Mouse (Mus musculus): Measurements from ENCODE around the gene Ptprn2. TPM values are rescaled to one million over a fixed set of nuclear protein-coding genes. Genes with fewer than 3 reads are reported as not detected.

The Ptprn2 gene
- polyA plus RNA-seq, 1 experiment = 0.37 TPM

DNA sequence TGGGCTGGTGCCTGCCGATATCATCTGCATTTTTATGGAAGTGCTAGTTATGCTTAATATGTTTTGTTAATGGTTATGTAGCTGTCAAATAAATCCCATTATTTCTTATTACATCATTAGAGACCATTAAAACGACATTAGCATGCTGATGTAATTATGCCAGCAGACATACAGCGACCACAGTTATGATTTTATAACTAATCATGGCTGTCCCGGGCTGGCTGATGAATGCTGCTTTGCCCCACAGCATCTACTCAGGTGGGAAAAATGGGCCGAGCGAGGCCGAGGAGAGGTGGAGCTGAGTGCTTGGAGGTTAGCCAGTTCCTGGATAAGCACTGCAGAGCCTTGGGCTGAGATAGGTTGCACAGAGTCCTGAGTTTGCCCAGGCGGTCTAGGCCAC lies 407.1 kb downstream of the Ptprn2 start:
- H3K9ac ChIP-seq (ENCODE audit: low read depth, poor library complexity, severe bottlenecking) = no peak overlapping the region
- no peaks in the 10 kb centered on the region for H3K36me3 ChIP-seq (ENCODE audit: control insufficient read depth, insufficient read depth, low read length, poor library complexity, severe bottlenecking)
- H3K27ac ChIP-seq (ENCODE audit: insufficient read depth, low read length) = no peak overlapping the region
- peaks cover 2% of the 10 kb centered on the region for H3K4me1 ChIP-seq (ENCODE audit: control insufficient read depth, insufficient read depth, low read length)
- TF ChIP-seq POLR2A (IDR thresholded peaks at IDR 0.05; ENCODE audit: insufficient read depth, low read length) (no peak), CTCF (IDR thresholded peaks at IDR 0.05; ENCODE audit: low read depth, low read length) (no peak), EP300 (IDR thresholded peaks at IDR 0.05; ENCODE audit: insufficient read depth, low read depth, low read length) (no peak)
- H3K27me3 ChIP-seq (ENCODE audit: control insufficient read depth, insufficient read depth, low read length, poor library complexity, severe bottlenecking) = no peaks in the 10 kb centered on the region; the same call in 1 of the 2 replicates
- H3K4me3 ChIP-seq (ENCODE audit: low read depth, low read length) = no peak overlapping the region
- H3K9me3 ChIP-seq (replicated peaks; ENCODE audit: control insufficient read depth, insufficient read depth, low read length, poor library complexity, severe bottlenecking) = no peaks in the 10 kb centered on the region

- Histone ChIP-seq H3K4me3 (ENCODE audit: low read depth, low read length) (no peak overlapping the region), H3K9me3 (replicated peaks; ENCODE audit: control insufficient read depth, insufficient read depth, low read length, poor library complexity, severe bottlenecking) (no peaks in the 10 kb centered on the region), H3K36me3 (ENCODE audit: control insufficient read depth, insufficient read depth, low read length, poor library complexity, severe bottlenecking) (no peaks in the 10 kb centered on the region), H3K27ac (ENCODE audit: insufficient read depth, low read length) (no peak overlapping the region), H3K4me1 (ENCODE audit: control insufficient read depth, insufficient read depth, low read length) (peaks cover 2% of the 10 kb centered on the region), H3K9ac (ENCODE audit: low read depth, poor library complexity, severe bottlenecking) (no peak overlapping the region), H3K27me3 (ENCODE audit: control insufficient read depth, insufficient read depth, low read length, poor library complexity, severe bottlenecking) (no peaks in the 10 kb centered on the region; the same call in 1 of the 2 replicates)
- TF ChIP-seq CTCF (IDR thresholded peaks at IDR 0.05; ENCODE audit: low read depth, low read length) (no peak), EP300 (IDR thresholded peaks at IDR 0.05; ENCODE audit: insufficient read depth, low read depth, low read length) (no peak), POLR2A (IDR thresholded peaks at IDR 0.05; ENCODE audit: insufficient read depth, low read length) (no peak)
These were observed 411.1 kb downstream of the Ptprn2 start for GRCm38 (mm10) chr12:116896651-116897050.

GRCm38 (mm10) chr12:116901773-116902172 lies 416.3 kb downstream of the Ptprn2 start:
- TF ChIP-seq CTCF (IDR thresholded peaks at IDR 0.05; ENCODE audit: low read depth, low read length) (no peak), POLR2A (IDR thresholded peaks at IDR 0.05; ENCODE audit: insufficient read depth, low read length) (no peak), EP300 (IDR thresholded peaks at IDR 0.05; ENCODE audit: insufficient read depth, low read depth, low read length) (no peak)
- H3K4me1 ChIP-seq (ENCODE audit: control insufficient read depth, insufficient read depth, low read length) = peaks cover 2% of the 10 kb centered on the region
- H3K27ac ChIP-seq (ENCODE audit: insufficient read depth, low read length) = no peak overlapping the region
- no peaks in the 10 kb centered on the region for H3K36me3 ChIP-seq (ENCODE audit: control insufficient read depth, insufficient read depth, low read length, poor library complexity, severe bottlenecking)
- H3K9me3 ChIP-seq (replicated peaks; ENCODE audit: control insufficient read depth, insufficient read depth, low read length, poor library complexity, severe bottlenecking) = no peaks in the 10 kb centered on the region
- no peak overlapping the region for H3K4me3 ChIP-seq (ENCODE audit: low read depth, low read length)
- H3K9ac ChIP-seq (ENCODE audit: low read depth, poor library complexity, severe bottlenecking) = no peak overlapping the region
- H3K27me3 ChIP-seq (ENCODE audit: control insufficient read depth, insufficient read depth, low read length, poor library complexity, severe bottlenecking) = no peaks in the 10 kb centered on the region

DNA sequence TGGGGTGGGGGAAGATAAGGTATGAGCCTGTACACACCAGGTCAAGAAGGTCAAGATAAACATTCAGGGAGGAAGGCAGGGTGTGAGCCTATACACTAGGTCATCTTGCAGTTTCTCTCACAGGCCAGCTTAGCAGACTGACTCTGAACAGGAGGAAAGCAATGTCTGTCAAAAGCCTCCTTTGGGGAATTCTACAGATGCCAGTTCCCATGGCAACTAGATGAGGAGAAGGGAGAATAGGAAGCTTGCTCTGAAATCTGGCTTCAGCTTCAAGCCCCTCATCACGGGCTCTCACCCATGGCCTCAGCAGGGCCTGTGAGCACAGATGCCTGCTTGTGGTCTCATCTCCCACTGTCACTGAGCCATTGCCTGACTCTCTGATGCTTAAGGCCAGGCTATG lies 421.9 kb downstream of the Ptprn2 start:
- no peaks in the 10 kb centered on the region for H3K9me3 ChIP-seq (replicated peaks; ENCODE audit: control insufficient read depth, insufficient read depth, low read length, poor library complexity, severe bottlenecking)

GRCm38 (mm10) chr12:116908668-116909067 lies 423.1 kb downstream of the Ptprn2 start:
- Histone ChIP-seq H3K4me1 (ENCODE audit: control insufficient read depth, insufficient read depth, low read length) (no peaks in the 10 kb centered on the region), H3K27ac (ENCODE audit: insufficient read depth, low read length) (no peak overlapping the region), H3K36me3 (ENCODE audit: control insufficient read depth, insufficient read depth, low read length, poor library complexity, severe bottlenecking) (no peaks in the 10 kb centered on the region), H3K27me3 (ENCODE audit: control insufficient read depth, insufficient read depth, low read length, poor library complexity, severe bottlenecking) (no peaks in the 10 kb centered on the region), H3K9me3 (replicated peaks; ENCODE audit: control insufficient read depth, insufficient read depth, low read length, poor library complexity, severe bottlenecking) (no peaks in the 10 kb centered on the region), H3K9ac (ENCODE audit: low read depth, poor library complexity, severe bottlenecking) (no peak overlapping the region), H3K4me3 (ENCODE audit: low read depth, low read length) (no peak overlapping the region)
- TF ChIP-seq EP300 (IDR thresholded peaks at IDR 0.05; ENCODE audit: insufficient read depth, low read depth, low read length) (no peak), POLR2A (IDR thresholded peaks at IDR 0.05; ENCODE audit: insufficient read depth, low read length) (no peak), CTCF (IDR thresholded peaks at IDR 0.05; ENCODE audit: low read depth, low read length) (no peak)

More for the DNA sequence above, 421.9 kb downstream of the Ptprn2 start:
- Histone ChIP-seq H3K27ac (ENCODE audit: insufficient read depth, low read length) (no peak overlapping the region), H3K4me1 (ENCODE audit: control insufficient read depth, insufficient read depth, low read length) (no peaks in the 10 kb centered on the region), H3K9ac (ENCODE audit: low read depth, poor library complexity, severe bottlenecking) (no peak overlapping the region), H3K36me3 (ENCODE audit: control insufficient read depth, insufficient read depth, low read length, poor library complexity, severe bottlenecking) (no peaks in the 10 kb centered on the region), H3K27me3 (ENCODE audit: control insufficient read depth, insufficient read depth, low read length, poor library complexity, severe bottlenecking) (no peaks in the 10 kb centered on the region), H3K4me3 (ENCODE audit: low read depth, low read length) (no peak overlapping the region)
- TF ChIP-seq EP300 (IDR thresholded peaks at IDR 0.05; ENCODE audit: insufficient read depth, low read depth, low read length) (no peak), POLR2A (IDR thresholded peaks at IDR 0.05; ENCODE audit: insufficient read depth, low read length) (no peak), CTCF (IDR thresholded peaks at IDR 0.05; ENCODE audit: low read depth, low read length) (no peak)

DNA sequence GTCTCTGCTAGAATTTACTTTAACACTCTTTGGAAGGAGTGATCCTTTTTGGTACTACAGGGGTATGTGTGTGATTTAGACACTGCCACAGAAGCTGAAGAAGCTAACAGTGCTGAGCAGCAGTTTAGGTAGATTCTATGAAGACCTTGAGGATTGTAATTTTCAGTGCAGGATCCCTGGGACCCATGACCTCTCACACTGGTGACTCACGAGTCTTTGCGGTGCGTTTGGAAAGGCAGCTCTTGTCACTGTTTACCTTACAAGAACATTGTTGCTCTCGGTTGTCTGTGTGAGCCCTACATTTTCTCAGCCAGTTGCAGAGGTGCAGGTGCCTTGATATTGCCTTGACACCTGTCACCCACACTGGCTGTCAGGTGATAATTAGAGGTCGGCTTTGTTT lies 431.3 kb downstream of the Ptprn2 start:
- no peaks in the 10 kb centered on the region for H3K27me3 ChIP-seq (ENCODE audit: control insufficient read depth, insufficient read depth, low read length, poor library complexity, severe bottlenecking)
- no peak overlapping the region for H3K9ac ChIP-seq (ENCODE audit: low read depth, poor library complexity, severe bottlenecking)
- no peak overlapping the region for H3K27ac ChIP-seq (ENCODE audit: insufficient read depth, low read length)
- no peaks in the 10 kb centered on the region for H3K9me3 ChIP-seq (replicated peaks; ENCODE audit: control insufficient read depth, insufficient read depth, low read length, poor library complexity, severe bottlenecking)
- TF ChIP-seq POLR2A (IDR thresholded peaks at IDR 0.05; ENCODE audit: insufficient read depth, low read length) (no peak), CTCF (IDR thresholded peaks at IDR 0.05; ENCODE audit: low read depth, low read length) (no peak), EP300 (IDR thresholded peaks at IDR 0.05; ENCODE audit: insufficient read depth, low read depth, low read length) (no peak)
- H3K36me3 ChIP-seq (ENCODE audit: control insufficient read depth, insufficient read depth, low read length, poor library complexity, severe bottlenecking) = no peaks in the 10 kb centered on the region
- no peaks in the 10 kb centered on the region for H3K4me1 ChIP-seq (ENCODE audit: control insufficient read depth, insufficient read depth, low read length)
- H3K4me3 ChIP-seq (ENCODE audit: low read depth, low read length) = no peak overlapping the region

All from ES-Bruce4 (cell line).